Mouse (Mus musculus): Measurements from ENCODE around the gene Mtmr6. TPM values are rescaled to one million over a fixed set of nuclear protein-coding genes. Genes with fewer than 3 reads are reported as not detected.

Gene Mtmr6
- 10 to 100 TPM; 49.0 to 50.5 TPM for polyA plus RNA-seq (2017; shearing (Covaris generic))

DNA sequence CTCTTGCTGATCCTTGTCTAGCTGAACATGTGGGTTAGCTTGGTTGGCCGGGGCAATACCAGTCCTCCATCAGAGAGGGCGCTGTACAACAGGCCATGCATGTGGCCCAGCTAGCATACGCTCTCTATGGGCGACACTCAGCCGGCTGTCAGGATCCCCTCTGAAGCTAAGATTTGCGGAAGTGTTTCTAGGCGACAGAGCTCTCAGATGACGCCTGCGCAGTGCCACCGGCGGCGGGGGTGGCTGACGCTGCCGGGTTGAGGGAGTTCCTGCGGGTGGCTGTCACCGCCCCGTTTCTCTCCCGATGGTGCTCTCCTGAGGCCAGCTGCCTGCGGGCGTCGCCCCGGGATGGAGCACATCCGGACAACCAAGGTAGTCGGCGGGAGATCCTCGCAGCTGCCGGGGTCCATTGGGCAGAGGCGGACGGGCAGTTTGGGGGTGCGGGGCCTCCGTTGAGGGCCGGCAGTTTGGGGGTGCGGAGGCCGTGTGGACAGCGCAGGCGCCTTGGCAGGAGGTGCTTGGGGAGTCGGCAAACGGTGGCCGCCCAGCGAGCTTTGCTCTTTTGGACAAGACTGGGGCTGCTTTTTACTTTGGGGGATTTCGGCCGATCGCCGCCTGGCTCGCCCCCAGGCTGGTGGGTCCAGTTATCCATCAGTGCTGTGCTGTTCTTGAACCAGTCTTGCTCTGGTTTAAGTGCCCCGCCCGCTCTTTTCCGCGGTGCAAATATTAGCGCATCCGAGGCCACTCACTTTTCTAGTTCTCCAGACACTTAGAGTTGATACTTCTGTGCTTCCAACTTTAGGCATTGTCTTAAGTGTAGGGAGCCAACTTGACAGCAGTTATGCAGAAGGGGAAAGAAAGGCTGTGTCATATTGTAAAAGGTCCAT is at the start of gene Mtmr6:
Gene Mtmr6 (plus strand): TSS at position 239 of the 887 bp plus-strand sequence.
- peak; percentile 94 for ATAC-seq

DNA sequence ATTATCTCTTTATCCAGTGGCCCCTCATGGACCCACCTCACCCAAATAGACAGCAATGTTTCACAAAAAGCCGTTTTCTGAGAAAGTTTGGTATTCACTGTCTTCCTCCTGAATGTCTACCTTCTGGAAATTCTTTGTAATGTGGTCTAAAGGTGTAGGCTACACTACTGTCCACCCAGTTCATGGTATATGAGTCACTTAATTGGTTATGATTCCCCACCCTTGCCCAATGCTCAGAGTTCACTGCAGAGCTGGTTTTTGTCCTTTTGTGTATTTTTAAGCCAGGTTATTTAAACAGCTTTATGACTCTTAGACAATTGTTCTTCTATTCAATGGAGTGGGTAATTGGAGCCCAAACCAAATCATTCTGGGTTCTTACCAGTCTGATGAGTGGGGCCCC is 48.9 kb upstream of the Mtmr6 start:
- ATAC-seq = no peak

DNA sequence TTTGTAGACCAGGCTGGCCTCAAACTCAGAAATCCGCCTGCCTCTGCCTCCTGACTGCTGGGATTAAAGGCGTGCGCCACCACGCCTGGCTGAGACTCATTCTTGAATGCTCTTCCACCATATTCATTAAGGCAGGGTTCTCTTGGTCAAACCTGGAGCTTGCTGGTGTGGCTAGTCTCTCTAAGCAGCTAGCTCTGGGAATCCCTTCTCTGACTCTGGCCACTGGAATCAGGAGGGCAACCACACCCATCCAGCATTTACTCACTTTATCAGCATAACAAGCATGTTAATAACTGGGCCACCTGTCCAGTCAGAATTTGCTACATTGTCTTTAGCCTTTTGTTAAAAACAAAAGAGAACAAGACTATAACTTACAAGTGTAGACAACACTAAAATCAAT is 47.4 kb upstream of the Mtmr6 start:
- no peak for ATAC-seq

DNA sequence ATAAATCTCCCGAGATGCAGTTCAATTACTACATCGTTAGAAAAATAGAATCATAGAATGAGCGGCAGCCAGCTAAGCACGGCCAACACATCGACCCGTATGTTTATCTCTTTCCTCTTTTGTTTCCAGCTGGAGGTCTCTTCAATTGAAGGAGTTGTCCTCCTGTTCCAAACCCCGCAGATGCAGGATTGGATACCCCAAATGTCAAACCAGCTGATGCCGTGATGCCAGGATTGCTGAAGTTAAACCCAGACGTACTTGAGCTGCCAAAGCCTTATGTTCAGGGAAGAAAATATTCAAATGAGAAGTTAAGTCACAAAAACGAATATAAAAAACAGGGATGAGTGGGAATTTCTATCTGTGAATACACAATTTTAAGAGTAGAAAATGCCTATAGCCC is 45.1 kb upstream of the Mtmr6 start:
- no peak for ATAC-seq

DNA sequence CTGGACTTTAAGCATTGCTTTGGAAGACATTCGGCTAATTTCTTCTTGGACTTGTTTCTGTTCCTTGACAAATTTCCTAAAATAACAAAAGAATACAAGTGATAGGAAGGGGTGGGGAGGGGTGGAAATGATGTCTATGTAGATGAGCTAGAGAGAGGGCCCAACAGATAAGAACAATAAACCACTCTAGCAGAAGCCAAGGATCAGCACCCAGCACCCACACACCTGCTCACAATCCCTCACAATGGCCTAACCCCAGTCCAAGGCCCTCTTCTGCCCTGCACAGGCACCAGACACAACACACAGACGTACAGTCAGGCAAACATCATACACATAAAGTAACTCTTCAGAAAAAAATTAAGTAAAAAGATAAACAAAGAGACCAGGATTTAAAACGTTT is 26.5 kb upstream of the Mtmr6 start:
- ATAC-seq = no peak

DNA sequence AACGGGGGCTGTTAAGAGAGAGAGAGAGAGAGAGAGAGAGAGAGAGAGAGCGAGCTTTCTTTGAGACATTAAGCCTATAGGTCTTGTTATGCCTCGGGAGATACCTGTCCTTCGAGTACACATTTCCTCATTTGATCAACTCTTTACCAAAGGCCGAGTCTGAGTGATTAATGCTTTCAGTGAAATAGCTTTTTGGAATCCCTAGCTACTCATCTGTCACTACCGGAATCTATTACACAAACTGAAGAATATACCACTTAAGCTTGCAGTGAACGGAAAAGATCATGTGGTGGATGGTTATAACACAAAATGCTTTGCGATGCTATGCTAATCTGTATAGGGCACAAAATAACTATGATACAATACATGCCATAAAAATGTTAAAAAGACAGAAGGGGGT is 14.7 kb upstream of the Mtmr6 start:
- ATAC-seq = no peak

DNA sequence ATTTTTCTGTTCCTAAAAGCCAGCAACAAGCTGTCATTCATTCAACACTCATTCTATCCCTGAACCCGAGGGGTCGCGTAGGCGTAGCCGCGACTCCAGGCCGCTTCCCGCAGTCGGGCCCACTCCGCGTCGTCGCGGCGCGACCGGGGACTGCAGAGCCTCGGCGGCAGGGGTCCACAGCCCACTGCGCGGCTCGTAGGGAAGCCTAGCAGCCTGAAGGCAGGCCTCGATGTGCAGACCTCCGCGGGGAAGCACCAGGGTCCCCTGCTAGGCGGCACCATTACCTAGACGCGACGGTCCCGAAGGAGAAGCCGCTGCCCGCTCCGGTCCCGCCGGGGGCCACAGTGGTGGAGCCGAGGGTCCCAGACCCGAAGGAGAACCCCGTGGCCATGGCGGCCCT is 14.1 kb upstream of the Mtmr6 start:
- ATAC-seq = peak; percentile 25

DNA sequence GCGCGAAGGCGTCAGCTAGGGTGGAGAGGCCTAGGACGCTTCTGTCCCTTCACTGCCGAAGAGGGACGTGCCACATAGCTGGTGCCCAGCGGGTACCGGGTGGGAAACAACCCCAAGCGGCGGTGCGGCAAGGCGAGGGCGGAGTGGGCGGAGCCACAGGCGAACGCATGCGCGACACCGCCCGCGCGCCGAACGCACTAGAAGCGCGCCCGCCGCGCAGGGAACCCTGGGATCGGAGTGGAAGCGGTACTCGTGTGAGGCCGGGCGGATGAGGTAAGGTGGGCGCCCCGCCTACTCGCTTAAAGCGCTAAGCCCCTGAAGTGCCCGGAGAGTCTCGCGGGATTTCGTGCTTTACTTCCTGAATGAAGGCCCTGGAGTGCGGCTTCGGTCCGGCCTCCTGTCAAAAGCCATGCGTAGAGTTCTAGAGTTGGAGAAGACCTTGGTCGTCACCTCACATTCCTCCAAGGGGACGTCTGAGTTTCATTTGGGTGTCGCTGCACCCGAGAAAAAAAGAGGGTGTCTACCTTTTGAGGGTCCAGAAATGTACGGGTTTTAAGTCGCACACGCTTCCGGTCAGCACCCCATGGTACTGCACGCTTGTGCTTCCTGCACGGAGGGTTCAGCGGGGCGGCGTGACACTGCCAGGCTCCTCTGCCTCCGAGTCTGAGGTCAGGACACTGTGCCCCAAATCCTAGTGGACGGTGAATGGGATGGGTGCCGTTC is 13.6 kb upstream of the Mtmr6 start, which contains the start of the genes Nupl1 and Gm49336:
Gene Nupl1 (minus strand): TSS at position 151 of the 723 bp plus-strand sequence.
Gene Gm49336 (minus strand): TSS at position 227 of the 723 bp plus-strand sequence.
- ATAC-seq = peak; percentile 96

DNA sequence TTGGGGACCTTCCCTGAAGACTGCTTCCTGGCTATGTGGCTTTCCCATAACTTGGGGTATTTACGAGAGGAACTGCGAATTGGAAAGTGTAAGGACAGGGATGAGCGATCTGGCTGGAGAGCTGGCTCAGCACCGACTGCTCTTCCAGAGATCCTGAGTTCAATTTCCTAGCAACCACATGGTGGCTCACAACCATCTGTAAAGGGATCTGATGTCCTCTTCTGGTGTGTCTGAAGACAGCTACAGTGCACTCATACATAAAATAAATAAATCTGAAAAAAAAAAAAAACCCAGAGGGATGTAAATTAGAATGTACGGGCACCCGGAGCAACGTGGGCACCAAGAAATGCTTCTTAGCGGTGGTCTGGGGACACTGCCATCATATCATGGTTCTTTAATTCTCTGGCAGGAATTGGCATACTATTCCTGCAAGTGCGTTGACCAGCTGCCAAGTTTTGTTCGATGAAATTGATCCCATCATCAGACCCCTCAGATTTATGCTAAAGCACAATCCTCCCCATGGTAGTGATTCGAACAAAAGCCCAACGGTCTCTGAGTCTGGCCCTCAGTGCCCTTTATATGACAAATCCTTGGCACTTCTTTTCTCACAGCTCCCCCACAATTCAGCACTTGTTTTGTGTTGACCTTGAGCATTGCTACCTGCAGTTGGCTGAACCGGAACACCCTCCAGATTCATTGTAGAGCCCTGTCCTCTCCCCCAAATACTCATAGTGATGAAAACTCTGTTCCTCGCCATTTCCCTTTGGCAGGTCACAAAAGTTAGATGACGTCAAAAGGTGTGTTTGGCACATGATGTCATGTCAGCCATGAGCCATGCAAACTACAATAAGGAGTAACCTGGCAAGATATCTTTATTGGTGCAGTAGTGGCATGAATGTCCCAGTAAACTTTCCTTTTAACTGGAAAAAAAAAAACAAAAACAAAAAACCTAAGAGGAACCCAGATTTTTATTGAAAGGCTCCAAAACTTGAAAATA is 12.7 kb upstream of the Mtmr6 start:
- ATAC-seq = no peak

DNA sequence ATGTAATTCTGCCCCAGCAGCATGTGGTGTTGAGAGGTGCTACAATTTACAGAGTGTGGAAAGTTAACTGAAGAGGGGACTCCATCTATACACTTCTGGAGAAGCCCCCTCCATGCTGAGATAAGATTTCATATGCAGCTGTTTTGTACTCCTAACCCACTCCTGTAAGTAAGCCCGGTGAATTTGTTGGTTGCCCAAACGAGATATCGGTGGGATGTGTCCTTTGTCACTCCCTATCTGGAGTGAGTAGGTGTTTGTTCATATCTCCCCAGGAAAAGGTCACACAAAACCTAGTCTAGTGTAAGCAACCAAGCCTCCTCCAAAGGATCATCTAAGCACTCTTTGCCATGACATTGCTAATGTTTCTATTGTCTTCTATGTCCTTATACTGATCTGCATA is 11.6 kb upstream of the Mtmr6 start:
- no peak for ATAC-seq

DNA sequence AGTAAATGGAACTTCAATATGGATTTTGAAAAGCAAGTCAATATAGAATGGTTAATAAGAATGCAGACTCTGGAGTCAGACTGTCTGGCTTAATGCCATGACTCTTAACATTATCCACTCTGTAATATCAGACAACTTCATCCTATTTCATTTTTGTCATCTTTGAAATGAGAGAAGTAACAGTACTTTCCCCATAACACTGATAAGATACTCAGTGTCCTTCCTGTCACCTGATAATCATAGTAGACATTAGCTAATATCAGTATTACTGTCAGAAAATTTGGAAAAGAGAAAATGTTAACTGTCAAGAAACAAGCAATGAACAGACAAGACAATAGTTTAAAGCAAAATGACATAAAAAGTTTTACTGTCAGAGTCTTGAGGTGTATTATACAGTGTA is 10.3 kb upstream of the Mtmr6 start:
- ATAC-seq = no peak

DNA sequence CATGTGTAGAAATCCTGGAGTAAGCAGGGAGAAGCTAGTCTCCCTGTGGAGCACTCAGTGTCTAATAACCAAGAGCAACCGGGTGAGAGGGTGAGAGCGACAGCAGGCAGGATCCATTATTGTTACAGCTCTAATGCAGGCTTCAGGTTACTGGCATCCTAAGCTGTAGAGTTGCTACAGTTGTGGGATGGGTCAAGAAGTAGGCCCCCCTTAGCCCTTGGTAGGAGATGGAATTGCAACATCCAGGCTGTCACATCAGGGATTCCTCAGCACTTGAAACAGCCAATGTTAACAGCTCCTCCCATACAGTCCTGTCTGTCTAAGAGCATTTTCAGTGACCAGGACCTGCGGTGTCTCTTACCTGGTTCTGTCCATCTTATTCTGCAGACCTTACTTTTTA is 8.7 kb upstream of the Mtmr6 start:
- ATAC-seq = no peak

DNA sequence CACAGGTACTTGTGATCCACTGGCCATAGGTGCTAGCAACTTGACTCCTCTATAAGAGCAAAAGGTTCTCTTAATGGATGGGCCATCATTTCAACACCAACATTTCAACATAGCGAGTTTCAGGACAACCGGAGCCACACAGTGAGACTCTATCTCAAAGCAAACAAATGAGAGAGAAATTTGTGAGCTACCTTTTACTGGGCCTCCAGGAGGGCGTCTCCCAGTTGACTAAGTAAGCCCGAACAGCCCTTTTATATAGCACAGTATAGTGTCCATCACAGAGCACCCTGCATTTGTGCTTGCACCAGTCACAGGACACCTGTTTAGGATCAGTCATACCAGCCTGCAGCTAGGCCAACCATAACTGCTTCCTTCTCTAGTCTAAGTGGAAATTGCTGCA is 7.9 kb upstream of the Mtmr6 start:
- ATAC-seq = no peak

DNA sequence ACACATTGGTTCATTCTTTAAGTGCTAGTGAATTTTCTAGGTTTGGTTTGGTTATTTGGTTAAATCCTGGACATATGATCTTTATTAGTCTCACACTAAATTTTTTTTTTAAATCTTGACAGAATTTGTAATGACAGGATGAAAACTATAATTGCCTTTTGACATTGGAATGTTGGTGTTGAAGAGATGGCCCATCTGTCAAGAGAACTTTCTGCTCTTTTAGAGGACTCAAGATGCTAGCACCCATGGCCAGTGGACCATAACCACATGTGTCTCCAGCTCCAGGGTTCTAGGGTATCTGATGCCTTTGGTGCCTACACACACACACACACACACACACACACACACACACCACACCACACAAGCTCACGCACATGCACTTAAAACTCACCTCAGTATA is 7.2 kb upstream of the Mtmr6 start:
- ATAC-seq = no peak

DNA sequence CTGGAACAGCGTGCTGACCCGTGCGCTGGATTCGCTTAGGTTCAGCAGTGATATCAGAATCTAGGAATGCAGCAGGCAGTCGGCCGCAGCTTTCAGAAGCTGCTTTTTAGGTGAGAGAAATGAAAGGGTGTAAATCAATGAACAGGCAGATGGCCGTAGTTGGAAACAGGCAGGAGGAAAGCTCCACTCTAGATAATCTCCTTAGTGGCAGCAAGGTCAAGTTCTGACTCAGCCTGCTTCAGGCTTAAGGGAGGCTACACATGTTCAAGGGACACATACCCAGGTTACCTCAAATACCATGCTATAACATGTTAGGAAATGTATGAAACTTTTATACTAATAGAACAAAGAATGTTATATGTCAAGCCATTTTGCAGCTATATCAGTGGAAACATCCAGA is 2.7 kb upstream of the Mtmr6 start:
- ATAC-seq = no peak

DNA sequence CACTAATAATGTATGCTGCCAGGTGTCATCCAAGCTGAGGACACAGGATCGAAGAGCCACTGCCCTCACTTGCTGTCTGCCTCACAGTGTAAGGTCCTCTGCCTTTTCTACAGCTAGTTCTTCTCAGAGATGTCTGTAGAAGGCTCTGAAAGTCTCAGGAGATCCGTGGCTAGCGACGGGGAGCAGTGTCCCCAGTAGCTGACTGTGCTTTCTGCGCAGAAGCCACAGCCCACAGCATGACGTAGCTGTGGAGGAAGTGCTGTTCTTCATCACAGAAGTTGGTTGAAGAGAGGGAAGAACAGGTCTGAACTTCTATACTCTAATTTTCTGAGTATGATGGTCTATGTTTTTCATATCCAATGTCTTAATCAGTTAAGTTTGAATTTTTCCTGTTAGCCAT is 4.3 kb downstream of the Mtmr6 start:
- ATAC-seq = peak; percentile 49

DNA sequence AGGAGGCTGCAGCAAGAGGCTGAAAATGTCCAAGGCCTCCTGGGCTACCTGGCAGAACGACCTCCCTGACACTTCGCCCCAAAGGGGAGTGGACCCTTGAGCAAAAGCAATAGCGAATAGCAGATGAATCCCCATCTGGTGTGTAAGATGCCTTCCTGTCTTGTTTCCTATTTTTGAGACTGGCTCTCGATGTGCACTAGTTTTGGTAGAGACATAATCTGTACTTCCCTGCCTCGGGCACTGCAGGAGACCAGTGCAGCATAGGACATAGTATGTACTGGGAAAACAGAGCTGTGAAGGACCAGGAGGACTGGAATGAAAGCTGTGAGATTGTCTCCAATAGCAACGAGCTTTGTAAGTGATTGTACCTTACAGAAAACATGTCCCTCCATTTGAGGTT is 8.3 kb downstream of the Mtmr6 start:
- no peak for ATAC-seq

DNA sequence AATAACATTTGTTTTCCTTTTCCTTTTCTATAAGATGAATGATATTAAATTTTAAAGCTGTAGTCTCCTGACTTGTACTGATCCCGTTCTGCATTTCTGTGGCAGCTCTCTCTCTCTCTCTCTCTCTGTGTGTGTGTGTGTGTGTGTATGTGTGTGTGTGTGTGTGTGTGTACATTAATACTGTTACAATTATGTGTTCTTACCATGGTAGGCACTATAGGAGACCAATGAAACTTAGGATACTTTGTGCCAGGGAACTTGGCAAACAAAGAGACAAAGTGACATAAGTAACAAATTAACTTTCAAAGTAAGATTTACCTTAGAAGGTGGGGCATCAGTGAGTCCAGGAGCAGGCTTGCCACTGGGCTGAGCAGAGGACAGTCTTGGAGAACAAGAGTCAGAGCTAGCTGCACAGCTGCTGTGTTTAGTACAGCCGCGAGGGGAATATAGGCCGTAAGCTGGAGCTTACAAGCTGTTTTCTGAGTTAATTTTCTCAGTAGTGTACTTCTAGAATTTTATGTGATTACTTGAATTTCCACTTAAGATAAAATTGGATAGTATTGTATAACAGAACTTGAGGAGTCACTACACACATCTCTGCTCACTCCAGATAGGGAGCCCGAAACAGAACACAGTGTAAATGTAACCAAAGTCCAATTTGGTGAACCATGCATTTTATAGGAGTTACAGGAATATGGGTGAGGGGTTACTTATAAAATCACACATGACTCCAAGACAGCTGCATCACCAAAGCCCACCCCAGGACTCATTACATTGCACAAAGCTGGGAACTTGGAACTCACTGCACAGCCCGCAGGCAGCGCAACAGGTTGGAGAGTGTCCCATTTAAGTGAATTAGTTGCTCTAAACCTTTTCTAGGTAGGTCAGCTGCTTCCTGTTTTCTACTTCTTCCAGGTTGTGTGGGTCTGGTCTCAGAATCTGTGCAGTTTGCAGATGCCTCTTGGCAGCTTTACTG is 10.6 kb downstream of the Mtmr6 start:
- no peak for ATAC-seq

DNA sequence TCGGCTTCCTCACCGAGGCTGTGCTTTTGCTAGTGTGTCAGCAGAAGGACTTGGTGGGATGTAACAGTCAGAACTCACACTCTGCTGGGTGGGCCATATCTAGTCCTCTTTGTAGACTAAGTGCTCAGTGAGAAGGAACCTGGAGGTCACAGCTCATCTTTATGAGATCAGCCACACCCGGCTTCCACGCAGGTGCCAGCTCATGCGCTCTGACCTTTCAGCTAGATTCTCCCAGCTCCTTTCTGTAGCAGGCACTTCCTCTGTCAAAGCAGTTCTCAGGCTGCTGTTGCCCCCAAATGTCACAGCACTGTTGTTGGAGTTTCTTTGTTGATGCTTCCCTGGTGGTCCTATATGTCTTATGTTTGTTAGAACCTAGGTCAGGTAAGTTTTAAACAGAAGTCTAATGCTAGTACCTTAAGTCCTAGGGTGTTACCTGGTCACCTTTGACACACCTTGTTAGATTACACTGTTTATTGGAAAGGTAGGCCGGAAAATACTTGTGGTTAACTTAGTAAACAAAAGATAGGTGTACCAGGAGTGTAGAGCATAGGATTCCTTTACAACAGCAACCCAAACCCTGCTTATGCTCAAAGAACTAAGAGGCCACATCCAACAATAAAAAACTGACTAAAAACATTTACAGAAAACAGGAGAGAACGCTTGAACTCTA is 21.3 kb downstream of the Mtmr6 start:
- no peak for ATAC-seq

DNA sequence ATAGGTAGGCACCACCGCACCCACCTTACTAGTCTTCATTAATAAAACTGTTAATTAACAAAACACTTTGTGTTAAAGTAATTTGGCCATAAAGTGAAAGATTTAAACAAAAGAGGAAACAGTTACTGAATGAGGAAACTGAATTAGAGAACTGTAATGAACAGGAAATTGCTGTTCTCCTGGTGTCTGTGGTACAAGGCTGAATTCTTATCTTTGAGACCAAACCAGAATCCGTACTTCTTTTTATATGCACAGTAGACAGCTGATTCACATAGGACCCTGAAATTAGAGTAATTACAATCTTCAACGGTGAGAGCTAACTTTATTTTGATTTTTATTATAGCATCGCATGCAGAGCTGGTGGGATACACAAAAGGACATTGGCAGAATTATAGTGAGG is 25.3 kb downstream of the Mtmr6 start:
- ATAC-seq = no peak

DNA sequence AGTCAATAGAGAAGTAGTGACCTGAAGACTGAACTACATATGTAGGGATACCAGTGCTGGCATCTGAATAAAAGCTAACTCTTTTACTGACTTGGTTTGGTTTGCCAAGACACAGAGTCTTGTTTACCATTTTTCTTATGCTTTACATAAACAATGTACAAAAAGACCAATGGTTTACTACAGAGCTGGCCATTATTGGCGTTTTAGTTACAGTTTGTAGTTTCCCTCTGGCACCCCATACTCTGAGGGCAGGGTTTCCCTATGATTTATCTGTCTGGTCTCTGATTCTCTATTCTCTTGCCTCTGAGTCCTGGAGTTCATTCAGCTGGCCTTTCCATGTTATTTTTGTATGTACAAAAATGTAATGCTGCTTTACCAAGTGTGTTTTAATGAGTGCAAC is 30.5 kb downstream of the Mtmr6 start:
- ATAC-seq = no peak
